Mouse (Mus musculus) stomach, postnatal 0 days (tissue): ENCODE results near the gene Doc2g.
"Not testable (repeated sequence)": the region's sequence is repeated elsewhere in the genome, so short reads cannot be mapped to it uniquely, and the experiment has no call there.

Experiments used
- CTCF ChIP-seq: IDR thresholded peaks from 2 replicates; pipeline ENCODE4 v1.5.1; 2016; ENCODE audit warnings: antibody characterized with exemption, low read depth, mild to moderate bottlenecking, moderate library complexity
- EP300 ChIP-seq: optimal IDR thresholded peaks from 2 replicates; pipeline ENCODE3; 2016; ENCODE audit warnings: antibody characterized with exemption

DNA sequence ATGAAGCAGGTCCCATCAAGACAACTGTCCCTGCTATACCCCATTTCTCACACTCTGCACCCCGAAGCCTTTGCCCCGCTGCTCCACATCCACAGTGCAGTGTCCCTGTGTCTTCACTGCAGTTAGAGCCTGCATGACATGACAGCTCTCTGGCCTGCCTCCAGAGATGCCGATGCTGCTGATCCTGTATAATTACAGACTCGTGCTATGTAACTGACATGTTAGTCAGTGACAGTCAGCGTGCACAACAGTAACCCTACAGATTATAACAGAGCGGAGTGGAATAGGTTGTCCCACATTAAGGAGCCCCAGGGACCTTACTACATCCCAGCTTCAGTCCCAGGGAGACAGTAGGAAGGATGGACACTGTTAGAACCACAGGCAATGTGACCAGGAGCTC is 28.5 kb upstream of the Doc2g start:
- TF ChIP-seq CTCF, EP300: not testable (repeated sequence)
